Comparison of ENCODE assay signal across 8 mouse cellular contexts in the genomic region with DNA sequence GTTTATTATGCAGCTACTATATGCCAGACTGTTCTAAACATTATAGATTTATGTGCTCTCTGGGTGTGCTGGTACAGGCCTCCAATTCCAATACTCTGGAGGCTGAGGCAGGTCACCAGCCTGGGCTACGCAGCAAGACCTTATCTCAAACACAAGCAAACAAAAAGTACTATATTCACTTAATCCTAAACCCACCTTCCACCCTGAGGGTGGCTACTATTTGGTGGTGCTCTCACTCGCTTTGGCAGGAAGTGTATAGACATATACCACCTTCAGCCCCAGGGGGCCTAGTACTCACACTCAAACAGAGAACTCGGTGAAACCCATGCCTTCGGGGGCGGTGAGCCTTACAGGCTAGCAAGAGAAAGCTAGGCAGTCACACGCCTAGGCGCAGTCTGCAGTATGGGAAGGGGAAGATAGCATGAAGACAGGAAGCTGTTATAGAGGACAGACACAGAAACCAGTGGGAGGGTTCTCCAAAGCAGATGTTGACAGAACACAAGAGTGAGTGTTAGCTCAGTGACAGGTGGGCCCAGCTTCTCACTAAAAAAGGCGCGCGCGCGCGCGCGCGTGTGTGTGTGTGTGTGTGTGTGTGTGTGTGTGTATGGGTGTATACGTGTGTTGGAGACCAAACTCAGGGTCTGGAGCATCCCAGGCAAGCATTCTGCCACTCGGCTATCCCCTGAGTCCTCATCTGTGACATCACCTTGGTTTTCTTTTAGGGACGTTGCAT. TPM values are rescaled to one million over a fixed set of nuclear protein-coding genes. Genes with fewer than 3 reads are reported as not detected.
DNase-seq lines count a peak whose midpoint lies in the region; ATAC-seq lines count a peak whose summit lies in the region.

A gene (minus strand): TSS at position 346 of the 733 bp plus-strand sequence.

- H3K27me3 ChIP-seq in midbrain, embryonic 14.5 days (ENCODE audit: control insufficient read depth, insufficient read depth, low read length): no peaks in the 10 kb centered on the region

- WGBS in midbrain, embryonic 14.5 days: 89% methylated on average over 19 of the region's 19 CpGs

- no peak within 1 kb of the TSS for H3K9ac ChIP-seq in midbrain, embryonic 14.5 days (replicated peaks; ENCODE audit: low read length)

- ATAC-seq in granulocyte monocyte progenitor cell, adult 5-6 weeks (replicated peaks; ENCODE audit: poor library complexity, severe bottlenecking): peak; percentile 24
- ATAC-seq in midbrain, embryonic 14.5 days (ENCODE audit: low FRiP score, low TSS enrichment): no peak

- no peak for DNase-seq in frontal cortex, adult 2 months (ENCODE audit: extremely low spot score in 1 of 2, low spot score in 1 of 2)
- no peak for DNase-seq in frontal cortex, postnatal 36 days (ENCODE audit: low spot score in 2 of 2)
- peak; percentile 75 for DNase-seq in T-cell, adult 2 months (ENCODE audit: low spot score)
- peak in 1 of 2 experiments; percentile 46 for DNase-seq in left cerebral cortex, postnatal 25 days (ENCODE audit: low spot score in 2 of 2)
- no peak for DNase-seq in midbrain, embryonic 14.5 days
- DNase-seq in right cerebral cortex, adult 18-20 months: no peak
- DNase-seq in urinary bladder, postnatal 14 days (ENCODE audit: low spot score): no peak

- H3K9me3 ChIP-seq in midbrain, embryonic 14.5 days (ENCODE audit: control insufficient read depth, low read length): no peaks in the 10 kb centered on the region

- H3K4me3 ChIP-seq in midbrain, embryonic 14.5 days (replicated peaks; ENCODE audit: low read depth, low read length): no peak within 1 kb of the TSS

- no peak within 1 kb of the TSS for H3K27ac ChIP-seq in midbrain, embryonic 14.5 days (replicated peaks; ENCODE audit: low read depth, low read length)

- no peak within 1 kb of the TSS for H3K4me2 ChIP-seq in midbrain, embryonic 14.5 days (ENCODE audit: low read length)

- no peaks in the 10 kb centered on the region for H3K36me3 ChIP-seq in midbrain, embryonic 14.5 days (ENCODE audit: control insufficient read depth, insufficient read depth, low read length)

- intact Hi-C loops in left cerebral cortex, postnatal 25 days (cut with DNase I): no loop called here

- H3K4me1 ChIP-seq in midbrain, embryonic 14.5 days (ENCODE audit: control insufficient read depth, insufficient read depth, low read length): peaks cover 17% of the 10 kb centered on the region

RNA-seq across cellular contexts. Expression of the gene that starts here (rescaled TPM):
- 135 and 145 TPM in 2 replicates for polyA plus RNA-seq in frontal cortex, adult 2 months (2012; rRNA removed)
- 497 and 510 TPM in 2 replicates for total RNA-seq in granulocyte monocyte progenitor cell, adult 5-6 weeks (2014; fragmentation: Nextera tagmentation)
- 409 and 441 TPM in 2 replicates for total RNA-seq in granulocyte monocyte progenitor cell, adult 5-6 weeks (2017)
- 100 to 1,000 TPM; 163 to 167 TPM for total RNA-seq in left cerebral cortex, postnatal 25 days (2021)
- polyA plus RNA-seq in midbrain, embryonic 14.5 days (2014; fragmentation: Nextera tagmentation; extraction: Ambion mirVana): 95.0 and 115 TPM in 2 replicates
